Mouse (Mus musculus) forebrain, postnatal 0 days (tissue): Measurements from ENCODE around the gene Pdcd1lg2. TPM values are rescaled to one million over a fixed set of nuclear protein-coding genes. Genes with fewer than 3 reads are reported as not detected.

Experiments
- ATAC-seq: fragments of 200-750 bp; cut with Nextera tagmentation; 2 replicates; pipeline ENCODE4 v1.8.0; 2017; ENCODE audit warnings: mild to moderate bottlenecking, moderate library complexity
- DNase-seq: peaks from one replicate; pipeline ENCODE4 v3.0.0-alpha.2; 2015
- H3K27ac ChIP-seq: fragments of 300-500 bp; sonication (generic); 2 replicates; pipeline ENCODE4 v1.5.1; 2014; ENCODE audit warnings: low read depth, mild to moderate bottlenecking, antibody characterized with exemption, low read length, moderate library complexity, mixed read lengths
- H3K27me3 ChIP-seq: fragments of 300-500 bp; sonication (generic); 2 replicates; pipeline ENCODE4 v1.6.1; 2014; ENCODE audit warnings: mild to moderate bottlenecking, low read length, mixed read lengths; ENCODE audit not compliant: insufficient read depth
- H3K36me3 ChIP-seq: fragments of 300-500 bp; sonication (generic); 2 replicates; pipeline ENCODE4 v1.6.1; 2014; ENCODE audit warnings: mild to moderate bottlenecking, moderate library complexity; ENCODE audit not compliant: insufficient read depth
- H3K4me1 ChIP-seq: fragments of 300-500 bp; sonication (generic); 2 replicates; pipeline ENCODE4 v1.6.1; 2014; ENCODE audit warnings: antibody characterized with exemption; ENCODE audit not compliant: insufficient read depth
- H3K4me2 ChIP-seq: fragments of 300-500 bp; sonication (generic); 2 replicates; pipeline ENCODE4 v1.6.1; 2014; ENCODE audit warnings: low read depth, mild to moderate bottlenecking, moderate library complexity
- H3K4me3 ChIP-seq: fragments of 300-500 bp; sonication (generic); 2 replicates; pipeline ENCODE4 v1.5.1; 2014; ENCODE audit warnings: low read depth, low read length, mixed read lengths
- H3K9ac ChIP-seq: fragments of 300-500 bp; sonication (generic); 2 replicates; pipeline ENCODE4 v1.6.1; 2014; ENCODE audit warnings: mild to moderate bottlenecking
- H3K9me3 ChIP-seq: fragments of 300-500 bp; sonication (generic); 2 replicates; pipeline ENCODE4 v1.6.1; 2016; ENCODE audit warnings: low read length
- CTCF ChIP-seq: sonication (generic); IDR thresholded peaks from 2 replicates; pipeline ENCODE4 v1.5.1; 2016; ENCODE audit warnings: antibody characterized with exemption, control low read depth, low read depth
- WGBS: fragments of 180-500 bp; shearing (Covaris S2); extraction: QIAGEN DNeasy Blood & Tissue Kit; methylation state at CpG from one replicate; pipeline ENCODE4 v1.1.7; 2014; 5-methylcytosine and 5-hydroxymethylcytosine counted together
- polyA plus RNA-seq: library from polyadenylated mRNA; unstranded; fragments of >200 nt; fragmentation: Nextera tagmentation; extraction: Ambion mirVana; gene quantifications from 2 replicates; pipeline ENCODE4 v1.2.1, GENCODE M21; 2015
- total RNA-seq: library from RNA; depleted of rRNA; stranded (reverse); fragments of >200 nt; gene quantifications from 2 replicates; pipeline ENCODE4 v1.2.3, GENCODE M21; 2014

The Pdcd1lg2 gene
- total and polyA plus RNA-seq, 2 experiments from 2014 or later: 0.19 TPM; not detected in 1

DNA sequence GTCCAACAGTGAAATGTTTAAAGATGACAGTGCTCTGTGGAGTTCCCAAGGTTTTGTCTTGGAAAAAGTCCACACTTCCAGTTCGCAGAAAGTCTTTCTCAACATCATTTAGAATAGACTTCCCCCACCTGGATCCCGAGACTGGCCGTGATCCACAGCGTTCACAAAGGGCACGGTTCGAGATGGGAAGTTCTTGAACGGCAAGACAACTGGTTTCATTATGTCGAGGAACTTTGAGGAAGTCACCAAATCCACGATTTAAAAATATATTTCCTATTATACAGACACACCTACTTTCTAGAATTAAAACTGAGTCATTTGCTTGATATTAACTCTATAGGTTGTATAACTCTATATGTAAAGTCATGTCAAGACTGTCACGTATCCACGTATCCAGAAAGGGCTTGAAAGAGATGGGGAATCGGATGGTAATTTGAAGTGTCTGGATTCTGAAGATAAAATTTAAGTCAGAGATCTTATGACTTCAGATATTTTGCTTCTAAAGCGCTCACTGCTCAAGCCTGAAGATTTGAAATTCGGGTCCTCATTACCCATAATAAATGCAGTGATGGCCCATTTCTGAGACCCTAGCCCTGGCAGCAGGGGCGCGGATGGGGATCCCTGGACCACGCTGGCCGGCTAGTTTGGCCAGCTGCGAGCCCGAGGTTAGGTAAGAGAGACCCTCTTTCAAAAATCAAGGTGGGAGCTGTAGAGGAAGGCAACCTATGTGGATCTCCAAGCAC lies 44.3 kb upstream of the Pdcd1lg2 start:
- whole genome bisulfite sequencing: 59% methylated on average over 20 of the region's 20 CpGs
- peak overlapping the region; percentile 39; the same call in 1 of the 2 replicates for H3K9ac ChIP-seq

DNA sequence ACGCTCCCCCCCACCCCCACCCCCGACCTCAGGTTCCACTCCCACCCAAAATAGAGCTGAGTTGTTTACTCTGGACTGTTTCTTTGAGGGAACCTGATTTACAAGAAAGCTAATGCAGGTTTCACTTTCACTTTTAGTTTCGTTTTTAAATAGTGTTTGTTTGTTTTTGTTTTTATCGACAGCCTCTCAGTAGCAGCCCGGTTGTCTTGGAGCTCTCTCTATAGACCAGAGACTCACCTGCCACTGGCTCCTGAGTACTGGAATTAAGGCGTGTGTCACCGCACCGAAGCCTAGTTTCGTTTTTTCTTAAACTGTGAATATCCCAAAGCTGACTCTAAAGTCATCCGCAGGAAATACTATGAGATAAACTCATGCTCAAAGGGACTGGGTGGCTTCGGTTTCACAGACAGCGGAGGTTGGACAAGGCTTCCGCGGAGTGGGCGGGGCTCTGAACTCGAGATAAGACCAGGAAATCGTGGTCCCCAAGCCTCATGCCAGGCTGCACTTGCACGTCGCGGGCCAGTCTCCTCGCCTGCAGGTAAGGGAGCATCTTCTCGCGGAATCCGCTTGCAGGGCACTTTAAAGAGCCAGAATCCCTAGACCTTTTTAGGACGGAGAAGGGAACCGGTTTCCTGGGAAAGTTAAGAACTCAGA lies 43.6 kb upstream of the Pdcd1lg2 start, which contains the start of the genes Plgrkt and Cd274:
Plgrkt (minus strand) TSS at position 422 of the 654 bp plus-strand sequence.
Cd274 (plus strand) TSS at position 487 of the 654 bp plus-strand sequence.
- H3K27me3 ChIP-seq: no peaks in the 10 kb centered on the region
- ATAC-seq: peak; percentile 49; the same call in 1 of the 2 replicates
- H3K9ac ChIP-seq: peak within 1 kb of the TSS; percentile 46
- peaks cover 12% of the 10 kb centered on the region; the same call in 1 of the 2 replicates for H3K4me1 ChIP-seq
- no peaks in the 10 kb centered on the region for H3K36me3 ChIP-seq
- no peak within 1 kb of the TSS for H3K27ac ChIP-seq
- no peaks in the 10 kb centered on the region for H3K9me3 ChIP-seq
- H3K4me3 ChIP-seq: peak within 1 kb of the TSS; percentile 46
- peak; percentile 41 for DNase-seq
- 3% methylated on average over 26 of the region's 26 CpGs for WGBS
- TF ChIP-seq CTCF: no peak
- peak within 1 kb of the TSS; percentile 80 for H3K4me2 ChIP-seq

More for the DNA sequence above, 44.3 kb upstream of the Pdcd1lg2 start:
- peaks cover 7% of the 10 kb centered on the region; the same call in 1 of the 2 replicates for H3K4me1 ChIP-seq
- H3K9me3 ChIP-seq: no peaks in the 10 kb centered on the region
- TF ChIP-seq CTCF: no peak
- peak overlapping the region; percentile 80 for H3K4me2 ChIP-seq
- DNase-seq (no peak), ATAC-seq (no peak)
- no peak overlapping the region for H3K27ac ChIP-seq
- no peaks in the 10 kb centered on the region for H3K36me3 ChIP-seq
- H3K27me3 ChIP-seq: no peaks in the 10 kb centered on the region
- peak overlapping the region; percentile 46 for H3K4me3 ChIP-seq

DNA sequence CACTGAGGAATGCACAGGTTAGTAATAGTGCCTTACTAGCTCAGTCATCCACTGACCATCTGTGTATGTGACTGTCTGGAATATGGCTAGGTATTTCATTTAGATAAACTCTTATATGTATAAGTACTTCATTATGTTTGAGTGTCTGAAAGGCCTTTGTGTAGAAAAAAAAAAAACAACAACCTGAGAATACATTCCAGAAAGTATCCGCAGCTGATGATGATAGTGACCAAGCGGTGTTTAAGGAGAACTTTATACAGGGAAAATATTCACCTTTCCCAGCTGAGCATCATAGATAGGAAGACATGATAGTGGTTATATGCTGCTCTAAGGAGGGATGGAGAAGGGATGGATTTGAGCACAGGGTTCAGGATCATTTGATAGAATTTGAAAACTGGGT lies 42.7 kb upstream of the Pdcd1lg2 start:
- Histone ChIP-seq H3K4me3 (no peak overlapping the region), H3K9ac (no peak overlapping the region), H3K27ac (no peak overlapping the region), H3K36me3 (no peaks in the 10 kb centered on the region), H3K4me1 (0 out of 2 replicates have a peak, but pooled peaks cover 13% of the 10 kb centered on the region), H3K27me3 (no peaks in the 10 kb centered on the region), H3K9me3 (no peaks in the 10 kb centered on the region), H3K4me2 (no peak overlapping the region)
- DNase-seq (no peak), ATAC-seq (no peak)
- 90% methylated on average over 2 of the region's 2 CpGs for WGBS
- no peak for TF ChIP-seq CTCF

DNA sequence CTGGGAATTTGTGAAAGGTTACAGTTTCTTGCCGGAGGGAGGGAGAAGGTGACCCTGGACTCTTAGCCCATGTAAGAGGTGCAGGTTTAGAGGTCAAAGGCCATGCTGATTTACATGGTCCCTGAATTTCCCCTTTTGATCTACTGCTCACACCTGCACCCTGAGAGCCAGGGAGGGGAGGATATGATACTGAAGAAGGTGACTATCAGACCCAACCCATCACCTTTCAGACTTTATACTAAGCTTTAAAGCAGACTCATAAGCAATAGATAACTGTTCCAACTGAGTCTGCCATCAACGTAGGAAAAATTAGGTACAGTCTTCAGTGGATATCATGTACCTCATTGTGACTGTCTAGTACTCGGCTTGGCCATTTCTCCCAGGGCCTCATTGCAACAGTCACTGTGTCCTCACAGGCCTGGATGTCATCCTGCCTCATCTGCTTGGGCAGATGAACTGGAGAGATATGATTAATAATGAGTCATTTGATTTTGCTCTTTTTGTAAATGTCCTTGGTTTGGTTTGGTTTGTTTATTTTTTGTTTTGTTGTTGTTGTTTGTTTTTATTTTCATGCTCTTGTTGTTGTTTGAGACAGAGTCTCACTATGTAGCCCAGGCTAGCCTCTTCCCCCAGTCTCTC lies 41.9 kb upstream of the Pdcd1lg2 start:
- no peaks in the 10 kb centered on the region for H3K27me3 ChIP-seq
- no peak overlapping the region for H3K4me2 ChIP-seq
- no peaks in the 10 kb centered on the region for H3K9me3 ChIP-seq
- no peak overlapping the region for H3K27ac ChIP-seq
- no peak overlapping the region for H3K9ac ChIP-seq
- 0 out of 2 replicates have a peak, but pooled peaks cover 13% of the 10 kb centered on the region for H3K4me1 ChIP-seq
- TF ChIP-seq CTCF: no peak
- H3K4me3 ChIP-seq: no peak overlapping the region
- DNase-seq (no peak), ATAC-seq (no peak)
- whole genome bisulfite sequencing: 84% methylated on average over 3 of the region's 3 CpGs
- no peaks in the 10 kb centered on the region for H3K36me3 ChIP-seq

DNA sequence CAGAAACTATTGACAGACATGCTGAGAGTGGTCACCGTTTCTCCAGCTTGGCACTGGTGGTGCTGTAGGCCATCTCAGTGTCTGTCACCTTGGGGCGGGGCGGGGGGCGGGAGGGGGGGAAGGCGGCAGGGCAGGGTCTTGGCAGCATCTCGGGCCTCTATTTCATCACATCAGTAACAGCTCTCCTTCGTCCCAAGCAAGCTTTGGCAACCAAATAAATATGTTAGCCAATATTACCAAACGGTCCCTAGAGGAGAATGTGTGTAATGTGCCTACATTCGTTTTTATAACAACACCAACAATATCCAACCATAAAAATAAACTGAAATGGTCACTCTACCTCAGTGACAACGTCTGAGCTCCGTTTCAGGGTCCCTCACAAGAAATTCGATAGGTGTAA lies 40.6 kb upstream of the Pdcd1lg2 start:
- no peak overlapping the region for H3K4me2 ChIP-seq
- H3K9ac ChIP-seq: no peak overlapping the region
- no peak for TF ChIP-seq CTCF
- no peaks in the 10 kb centered on the region for H3K9me3 ChIP-seq
- no peak overlapping the region for H3K27ac ChIP-seq
- 0 out of 2 replicates have a peak, but pooled peaks cover 13% of the 10 kb centered on the region for H3K4me1 ChIP-seq
- DNase-seq (no peak), ATAC-seq (no peak)
- no peaks in the 10 kb centered on the region for H3K27me3 ChIP-seq
- no peak overlapping the region for H3K4me3 ChIP-seq
- WGBS: 71% methylated on average over 12 of the region's 12 CpGs
- H3K36me3 ChIP-seq: no peaks in the 10 kb centered on the region

DNA sequence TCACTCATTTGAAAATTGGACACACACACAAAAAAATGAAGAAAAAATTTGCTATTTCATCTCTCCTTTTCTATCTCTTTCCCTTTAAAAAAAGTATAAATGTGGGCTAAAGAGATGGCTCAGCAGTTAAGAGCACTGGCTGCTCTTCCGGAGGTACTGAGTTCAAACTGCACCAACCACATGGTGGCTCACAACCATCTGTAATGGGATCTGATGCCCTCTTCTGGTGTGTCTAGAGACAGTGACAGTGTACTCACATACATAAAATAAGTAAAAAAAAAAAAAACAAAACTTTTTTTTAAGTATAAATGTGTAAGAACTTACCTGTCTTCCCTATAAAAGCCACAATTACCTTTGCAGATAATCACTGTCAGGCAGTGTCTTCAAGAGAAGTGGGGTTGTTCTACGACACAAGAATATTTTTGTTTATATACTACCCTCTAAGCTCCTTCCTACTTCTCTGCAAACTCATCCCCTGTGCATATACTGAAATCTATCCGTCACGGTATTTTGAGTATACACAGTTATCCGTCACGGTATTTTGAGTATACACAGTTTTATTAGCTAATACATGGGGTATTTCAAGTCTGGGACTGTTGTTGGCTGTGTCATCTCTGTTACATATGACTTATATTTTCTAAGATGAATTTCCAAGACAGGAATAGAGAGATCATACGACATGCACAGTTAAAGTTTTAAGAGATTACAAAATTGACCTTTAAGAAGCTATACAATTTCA lies 40.0 kb upstream of the Pdcd1lg2 start:
- H3K27me3 ChIP-seq: no peaks in the 10 kb centered on the region
- WGBS: 92% methylated on average over 7 of the region's 7 CpGs
- H3K4me1 ChIP-seq: 0 out of 2 replicates have a peak, but pooled peaks cover 13% of the 10 kb centered on the region
- H3K4me2 ChIP-seq: no peak overlapping the region
- H3K9ac ChIP-seq: no peak overlapping the region
- H3K9me3 ChIP-seq: no peaks in the 10 kb centered on the region
- no peak overlapping the region for H3K27ac ChIP-seq
- TF ChIP-seq CTCF: no peak
- ATAC-seq (no peak), DNase-seq (no peak)
- H3K36me3 ChIP-seq: no peaks in the 10 kb centered on the region
- H3K4me3 ChIP-seq: no peak overlapping the region
